Mouse (Mus musculus) CD4-positive, CD25-positive, alpha-beta regulatory T cell, adult 2 months (primary cell): ENCODE results near the gene Bglap2.

Experiments used
- DNase-seq: peaks from one replicate; pipeline ENCODE4 v3.0.0-alpha.2; 2012; ENCODE audit warnings: low read depth, low spot score

The Bglap2 gene

DNA sequence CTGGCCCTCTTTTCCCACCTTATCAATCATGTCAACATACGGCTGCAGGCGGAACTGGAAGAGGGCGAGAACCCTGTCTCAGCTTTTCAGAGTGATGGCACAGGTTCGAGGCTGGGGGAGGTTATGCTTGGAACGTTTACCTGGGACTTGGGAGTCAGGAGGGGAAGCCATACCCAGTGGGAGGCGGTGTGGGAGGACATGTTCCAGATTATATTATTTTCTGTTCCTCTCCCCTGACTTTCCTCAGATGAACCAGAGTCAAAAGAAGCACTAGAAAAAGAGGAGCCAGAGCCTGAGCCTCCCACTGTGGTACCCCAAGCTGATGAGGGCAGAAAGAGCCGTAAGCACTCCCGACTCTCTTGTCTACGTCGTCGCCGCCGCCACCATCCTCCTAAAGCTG lies 27.8 kb downstream of the Bglap2 start:
- DNase-seq = no peak

DNA sequence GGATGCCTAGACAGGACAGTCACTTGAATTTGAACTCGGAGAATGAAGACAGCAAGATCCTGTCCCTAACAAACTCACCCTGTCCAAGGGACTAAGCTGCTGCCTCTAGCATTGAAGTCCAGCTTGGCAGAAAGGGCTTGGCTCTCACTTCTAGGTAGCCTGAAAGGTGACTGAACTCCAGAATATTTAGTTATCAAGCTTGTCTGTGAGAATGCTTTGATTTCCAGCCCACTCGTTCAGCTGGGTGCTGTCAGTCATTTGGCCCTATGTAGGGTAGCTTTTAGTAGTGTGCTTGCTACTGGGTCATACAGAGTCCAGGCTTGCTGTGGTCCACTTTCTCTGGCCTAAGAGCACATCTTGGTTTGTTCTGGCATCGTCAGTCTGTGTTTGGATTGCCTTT lies 39.5 kb downstream of the Bglap2 start:
- DNase-seq = no peak

DNA sequence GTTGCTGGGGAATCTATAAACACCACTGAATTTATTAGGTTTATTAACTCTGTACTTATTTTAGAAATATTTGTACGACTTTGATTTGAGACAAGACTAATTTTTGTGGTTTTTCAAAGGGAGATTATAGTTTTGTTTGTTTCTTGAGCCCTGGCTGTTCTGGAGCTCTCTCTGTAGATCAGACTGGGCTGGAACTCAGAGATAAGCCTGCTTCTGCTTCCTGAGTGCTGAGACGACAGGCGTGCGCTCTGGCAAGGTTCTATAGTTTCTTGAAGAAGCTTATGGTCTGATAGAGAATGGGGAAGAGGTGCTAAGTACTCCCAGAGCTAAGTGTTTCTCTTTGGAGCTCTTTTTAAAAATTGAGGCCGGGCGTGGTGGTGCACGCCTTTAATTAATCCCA lies 40.2 kb downstream of the Bglap2 start:
- no peak for DNase-seq

- peak; percentile 62 for DNase-seq
These were observed 41.0 kb downstream of the Bglap2 start for GRCm38 (mm10) chr3:88337367-88338020.

DNA sequence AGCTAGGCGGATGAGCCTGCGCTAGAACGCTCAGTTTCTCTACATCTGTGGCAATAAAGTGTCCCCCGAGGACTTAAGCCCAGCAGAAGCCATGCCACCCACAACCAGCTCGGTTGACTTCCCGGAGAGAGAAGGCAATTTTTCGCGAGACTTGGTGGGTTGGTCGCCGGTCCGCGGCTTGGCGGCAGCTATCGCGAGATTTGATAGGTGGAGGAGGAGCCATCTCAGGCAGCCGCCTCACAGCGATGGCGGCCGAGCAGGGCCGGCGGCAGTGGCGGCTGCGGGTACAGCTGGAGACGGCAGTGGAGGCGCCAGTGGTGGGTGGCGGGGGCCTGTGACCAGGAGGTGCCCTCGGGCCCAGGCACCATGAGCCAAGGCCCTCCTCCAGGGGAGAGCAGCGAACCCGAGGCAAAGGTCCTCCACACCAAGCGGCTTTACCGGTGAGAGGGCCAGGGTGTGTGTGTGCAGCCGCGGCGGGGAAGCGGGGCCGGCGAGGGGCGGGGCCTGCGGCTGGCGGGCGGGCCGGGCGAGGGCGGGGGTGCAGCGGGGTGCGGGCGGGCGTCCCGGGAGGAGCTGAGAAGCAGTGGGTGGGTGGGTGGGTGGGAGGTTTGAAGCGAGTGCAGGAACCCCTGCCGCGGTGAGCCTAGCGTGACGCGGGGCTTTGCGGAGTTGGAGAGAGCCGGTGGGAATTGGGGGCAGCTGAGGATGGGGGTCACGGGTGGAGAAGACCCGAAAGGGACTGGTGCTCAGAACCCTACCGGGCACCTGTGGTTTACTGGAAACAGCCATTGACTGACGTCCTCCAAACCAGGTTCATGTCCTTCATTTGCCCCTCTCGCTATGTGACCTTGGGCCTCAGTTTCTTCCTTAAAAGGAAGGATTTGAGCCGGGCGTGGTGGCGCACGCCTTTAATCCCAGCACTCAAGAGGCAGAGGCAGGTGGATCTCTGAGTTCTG lies 42.2 kb downstream of the Bglap2 start, which contains the start of the genes Tmem79 and Smg5:
TSS of gene Tmem79 (minus strand) at position 91 of the 956 bp plus-strand sequence.
TSS of gene Smg5 (plus strand) at position 203 of the 956 bp plus-strand sequence.
- DNase-seq = peak; percentile 99

DNA sequence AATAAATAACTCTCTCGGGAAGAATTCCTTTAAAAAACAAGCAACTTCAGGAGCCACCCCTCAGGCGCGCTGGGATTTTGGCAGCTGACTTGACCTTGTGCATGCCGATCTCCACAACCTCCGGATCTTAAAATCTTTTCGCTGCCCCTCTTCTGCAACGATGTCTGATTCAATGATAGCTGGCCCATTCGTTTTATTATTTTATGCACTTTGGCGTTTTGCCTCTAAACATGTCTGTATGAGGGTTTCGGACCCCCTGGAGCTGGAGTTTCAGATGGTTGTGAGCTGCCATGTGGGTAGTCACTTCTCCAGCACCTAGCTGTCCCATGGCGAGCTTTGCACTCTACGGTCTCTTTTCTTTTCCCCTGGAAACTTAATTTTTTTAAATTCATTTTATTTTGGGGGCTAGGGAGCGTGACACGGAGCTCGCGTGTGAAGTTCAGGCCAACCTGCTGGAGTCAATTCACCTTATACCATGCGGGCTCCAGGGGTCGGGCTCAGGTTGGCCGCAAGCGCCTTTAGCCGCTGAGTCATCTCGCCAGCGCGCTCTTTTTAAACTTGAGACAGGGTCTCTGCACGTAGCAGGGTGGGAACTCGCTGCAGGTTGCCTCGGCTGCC lies 43.0 kb downstream of the Bglap2 start:
- no peak for DNase-seq

GRCm38 (mm10) chr3:88334902-88335435 lies 43.5 kb downstream of the Bglap2 start:
- DNase-seq = no peak

DNA sequence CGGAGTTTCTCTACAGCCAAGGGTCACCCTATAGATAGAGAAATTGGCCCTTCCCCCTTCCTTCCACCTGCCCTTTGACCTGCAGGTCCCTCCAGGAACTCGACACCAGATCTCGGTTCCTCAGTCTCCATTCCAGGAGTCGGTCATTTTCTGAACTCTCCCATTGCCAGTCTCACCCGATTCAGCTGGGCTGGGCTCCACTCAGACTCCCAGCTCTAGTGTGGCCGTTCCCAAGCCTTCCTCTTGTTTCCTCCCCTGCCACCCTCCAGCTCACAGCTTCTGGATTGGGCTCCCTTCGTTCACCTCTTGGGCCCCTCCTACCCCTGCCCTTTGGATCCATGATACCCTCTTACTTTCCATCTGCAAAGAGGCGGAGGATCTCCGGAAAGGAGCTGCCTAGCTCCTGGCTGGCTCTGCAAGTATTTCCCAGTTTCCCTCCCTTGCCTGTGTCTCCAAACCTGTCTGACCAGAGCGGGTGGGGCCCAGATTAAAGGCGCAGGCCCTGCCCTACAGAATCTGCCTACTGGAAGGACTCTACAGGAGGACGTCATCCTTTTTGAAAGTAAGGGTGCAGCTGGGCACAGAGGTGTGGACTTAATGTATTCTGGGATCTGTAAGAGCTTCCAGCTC lies 44.4 kb downstream of the Bglap2 start:
- DNase-seq = no peak

- peak; percentile 82 for DNase-seq
These were observed 47.2 kb downstream of the Bglap2 start for GRCm38 (mm10) chr3:88331282-88331681.

- no peak for DNase-seq
These were observed 49.5 kb downstream of the Bglap2 start for GRCm38 (mm10) chr3:88328956-88329355.
